Mouse (Mus musculus): ENCODE measurements around the gene Plekhg4. TPM values are rescaled to one million over a fixed set of nuclear protein-coding genes. Genes with fewer than 3 reads are reported as not detected.

Gene Plekhg4
- polyA plus RNA-seq, 1 experiment from 2014 or later: 0.49 TPM

DNA sequence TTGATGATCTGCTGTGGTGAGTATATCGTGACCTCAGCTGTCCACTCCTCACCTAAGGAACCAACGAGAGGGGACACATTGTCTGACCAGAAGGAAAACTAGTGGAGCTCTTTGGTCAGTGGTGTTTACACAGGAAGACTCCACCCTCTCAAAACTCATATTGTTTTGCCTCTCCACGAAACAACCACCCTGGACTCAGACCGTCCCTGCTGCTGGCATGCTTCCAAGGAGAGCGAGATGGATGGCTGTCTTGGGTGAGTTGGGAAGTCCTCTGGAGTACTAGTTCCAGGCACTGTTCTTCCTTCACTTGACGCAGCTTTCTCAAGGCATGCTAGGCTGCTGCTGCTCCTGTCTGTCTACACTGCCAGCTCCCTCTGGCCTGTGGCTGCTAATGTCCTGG, 16.0 kb downstream of the Plekhg4 start:
- no peak overlapping the region for H3K27ac ChIP-seq (replicated peaks)
- no peaks in the 10 kb centered on the region for H3K9me3 ChIP-seq (replicated peaks)
- no peaks in the 10 kb centered on the region; the same call in 1 of the 2 replicates for H3K4me1 ChIP-seq
- H3K27me3 ChIP-seq (ENCODE audit: low read depth, poor library complexity, severe bottlenecking): no peaks in the 10 kb centered on the region
- DNase-seq (ENCODE audit: low spot score): no peak
- no peak overlapping the region for H3K4me3 ChIP-seq
- no peaks in the 10 kb centered on the region for H3K36me3 ChIP-seq
- 87% methylated on average over 6 of the region's 6 CpGs for WGBS

DNA sequence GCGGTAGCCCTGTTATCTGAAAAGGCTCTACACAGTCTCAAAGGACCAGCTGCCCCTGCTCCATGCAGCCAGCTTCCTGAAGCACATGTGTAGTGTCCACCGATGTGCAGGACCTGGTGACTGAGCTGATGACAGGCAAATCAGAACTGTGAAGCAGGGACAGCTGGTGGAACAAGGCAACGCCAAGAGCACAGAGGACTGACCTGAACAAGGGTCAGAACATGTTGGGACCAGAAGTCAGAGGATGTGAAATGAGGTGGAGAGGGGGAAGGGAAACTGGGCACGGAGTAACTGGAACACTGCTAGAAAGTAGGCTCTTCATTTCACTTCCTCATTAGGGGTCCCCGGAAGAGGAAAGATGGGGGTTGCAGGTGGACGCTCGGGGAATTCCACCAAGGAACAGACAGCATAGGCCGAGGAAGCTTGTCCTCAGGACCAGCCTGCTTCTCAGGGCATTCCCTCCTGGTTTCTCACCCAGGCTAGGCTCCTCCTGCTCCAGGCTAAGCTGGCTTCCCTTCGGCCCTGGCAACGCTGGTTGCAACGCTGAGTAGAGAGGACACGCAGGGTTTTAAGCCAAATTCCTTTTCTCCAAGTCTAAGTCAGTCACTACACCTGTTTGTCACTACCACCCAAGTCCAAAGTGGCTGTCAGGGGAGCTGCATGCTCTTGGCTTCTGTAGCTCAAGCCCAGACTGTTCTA, 20.2 kb downstream of the Plekhg4 start:
- Histone ChIP-seq H3K9me3 (replicated peaks) (no peaks in the 10 kb centered on the region), H3K4me1 (no peaks in the 10 kb centered on the region), H3K36me3 (no peaks in the 10 kb centered on the region), H3K27ac (replicated peaks) (no peak overlapping the region), H3K4me3 (no peak overlapping the region), H3K27me3 (ENCODE audit: low read depth, poor library complexity, severe bottlenecking) (no peaks in the 10 kb centered on the region)
- DNase-seq (ENCODE audit: low spot score): no peak
- 92% methylated on average over 12 of the region's 12 CpGs for WGBS

DNA sequence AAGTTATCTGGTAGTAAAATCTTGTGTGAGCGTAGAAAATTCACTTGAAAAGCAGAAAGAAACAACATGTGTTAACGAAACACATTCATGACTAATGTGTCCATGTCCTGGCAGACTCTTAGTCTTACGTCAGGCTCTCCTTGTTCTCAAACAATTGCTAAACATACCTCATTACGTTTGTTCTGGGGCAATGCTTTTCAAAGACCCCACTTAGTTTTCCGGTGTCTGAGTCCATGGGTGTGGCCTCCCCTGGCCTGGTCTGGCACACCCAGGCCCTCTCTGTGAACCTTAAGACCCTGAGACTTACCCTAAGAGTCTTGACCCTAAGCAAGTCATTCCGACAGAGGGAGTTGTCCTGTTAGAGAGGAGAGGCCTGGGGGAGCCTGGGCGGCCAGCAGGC, 20.8 kb downstream of the Plekhg4 start:
- H3K36me3 ChIP-seq: no peaks in the 10 kb centered on the region
- H3K27ac ChIP-seq (replicated peaks): no peak overlapping the region
- no peaks in the 10 kb centered on the region for H3K9me3 ChIP-seq (replicated peaks)
- 77% methylated on average over 7 of the region's 7 CpGs for WGBS
- no peak overlapping the region for H3K4me3 ChIP-seq
- no peak for DNase-seq (ENCODE audit: low spot score)
- no peaks in the 10 kb centered on the region for H3K27me3 ChIP-seq (ENCODE audit: low read depth, poor library complexity, severe bottlenecking)
- H3K4me1 ChIP-seq: no peaks in the 10 kb centered on the region

DNA sequence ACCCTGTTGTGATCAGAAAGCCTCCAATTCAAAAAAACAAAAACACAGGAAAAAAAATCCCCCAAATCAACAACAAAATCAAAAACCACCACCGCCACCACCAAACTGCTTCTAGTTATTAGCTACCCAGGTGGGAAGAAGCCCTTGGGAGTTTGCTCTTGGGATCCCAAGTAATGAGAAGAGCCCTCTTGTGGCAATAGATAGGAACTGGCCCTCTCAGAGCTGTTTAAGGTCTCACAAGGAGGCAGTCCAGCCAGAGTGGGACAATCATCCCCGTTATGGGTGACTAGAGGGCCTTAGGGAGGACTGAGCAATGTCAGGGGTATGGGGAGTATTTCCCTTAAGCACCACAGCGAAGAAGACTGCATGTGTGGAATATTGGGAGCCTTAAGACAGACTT, 24.7 kb downstream of the Plekhg4 start:
- no peak for DNase-seq (ENCODE audit: low spot score)
- Histone ChIP-seq H3K27me3 (ENCODE audit: low read depth, poor library complexity, severe bottlenecking) (no peaks in the 10 kb centered on the region), H3K4me3 (no peak overlapping the region), H3K27ac (replicated peaks) (no peak overlapping the region), H3K9me3 (replicated peaks) (no peaks in the 10 kb centered on the region; the same call in 1 of the 2 replicates), H3K4me1 (peaks cover 14% of the 10 kb centered on the region), H3K36me3 (no peaks in the 10 kb centered on the region)
- WGBS: 49% methylated on average over 3 of the region's 3 CpGs

DNA sequence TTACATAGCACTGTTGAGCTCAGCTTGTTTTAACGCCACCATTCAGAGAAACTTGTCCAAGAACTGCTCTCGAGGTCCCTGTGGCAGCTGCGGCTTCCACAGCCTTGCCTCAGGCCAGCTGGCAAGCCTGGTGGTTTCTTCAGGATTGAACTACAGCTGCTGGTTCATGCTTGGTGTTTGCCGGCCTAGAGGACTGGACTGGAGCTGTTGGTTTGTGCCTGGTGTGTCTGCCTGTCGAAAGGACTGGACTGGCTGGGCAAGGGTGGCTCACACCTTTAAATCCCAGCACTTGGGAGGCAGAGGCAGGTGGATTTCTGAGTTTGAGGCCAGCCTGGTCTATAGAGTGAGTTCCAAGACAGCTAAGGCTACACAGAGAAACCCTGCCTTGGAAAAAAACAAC, 26.9 kb downstream of the Plekhg4 start:
- H3K27ac ChIP-seq (replicated peaks): no peak overlapping the region
- H3K4me3 ChIP-seq: no peak overlapping the region
- no peak for DNase-seq (ENCODE audit: low spot score)
- H3K4me1 ChIP-seq: peaks cover 14% of the 10 kb centered on the region
- H3K36me3 ChIP-seq: no peaks in the 10 kb centered on the region
- no peaks in the 10 kb centered on the region; the same call in 1 of the 2 replicates for H3K9me3 ChIP-seq (replicated peaks)
- 92% methylated on average over 5 of the region's 5 CpGs for WGBS
- no peaks in the 10 kb centered on the region for H3K27me3 ChIP-seq (ENCODE audit: low read depth, poor library complexity, severe bottlenecking)

DNA sequence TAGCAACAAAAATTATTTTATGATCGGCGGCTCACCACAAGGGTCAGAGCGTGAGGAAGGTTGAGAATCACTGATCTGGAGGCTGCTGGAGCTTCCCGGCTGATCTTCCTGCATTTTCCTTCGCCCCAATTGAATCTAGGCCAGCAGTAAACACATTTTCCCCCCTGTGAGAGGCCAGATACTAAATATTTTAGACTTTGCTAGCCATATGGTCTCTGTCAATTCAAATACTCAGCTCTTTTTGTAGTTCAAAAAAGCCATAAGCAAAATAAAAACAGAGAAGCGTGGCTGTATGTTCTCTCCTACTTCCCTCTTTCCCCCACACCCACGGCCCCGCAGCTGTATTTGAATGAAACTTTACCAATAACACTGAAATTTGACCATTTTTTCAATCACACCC, 30.4 kb downstream of the Plekhg4 start:
- Histone ChIP-seq H3K27ac (replicated peaks) (no peak overlapping the region), H3K27me3 (ENCODE audit: low read depth, poor library complexity, severe bottlenecking) (no peaks in the 10 kb centered on the region), H3K4me3 (no peak overlapping the region), H3K9me3 (replicated peaks) (no peaks in the 10 kb centered on the region; the same call in 1 of the 2 replicates), H3K36me3 (no peaks in the 10 kb centered on the region), H3K4me1 (peaks cover 14% of the 10 kb centered on the region)
- 89% methylated on average over 8 of the region's 8 CpGs for WGBS
- DNase-seq (ENCODE audit: low spot score): no peak

DNA sequence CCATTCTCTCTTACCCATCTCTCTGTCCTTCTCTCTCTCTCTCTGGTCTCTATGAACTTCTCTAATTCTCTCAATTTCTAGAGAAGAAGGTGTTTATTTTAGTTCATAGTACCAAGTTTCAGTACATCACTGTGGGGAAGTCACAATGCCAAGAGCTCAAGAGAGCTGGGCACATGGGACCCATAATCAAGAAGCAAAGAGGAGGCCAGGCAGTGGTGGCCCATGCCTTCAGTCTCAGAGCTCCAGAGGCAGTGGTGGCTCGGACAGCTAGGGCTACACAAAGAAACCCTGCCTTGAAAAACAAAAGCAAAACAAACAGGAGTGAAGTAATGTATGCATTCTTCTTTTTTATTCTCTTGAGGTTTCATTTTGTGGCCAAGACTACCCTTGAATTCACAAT, 31.4 kb downstream of the Plekhg4 start:
- Histone ChIP-seq H3K4me3 (no peak overlapping the region), H3K4me1 (peaks cover 14% of the 10 kb centered on the region), H3K27ac (replicated peaks) (no peak overlapping the region), H3K27me3 (ENCODE audit: low read depth, poor library complexity, severe bottlenecking) (no peaks in the 10 kb centered on the region), H3K9me3 (replicated peaks) (no peaks in the 10 kb centered on the region; the same call in 1 of the 2 replicates), H3K36me3 (no peaks in the 10 kb centered on the region)
- no peak for DNase-seq (ENCODE audit: low spot score)
- WGBS: 46% methylated on average over 1 of the region's 1 CpGs

DNA sequence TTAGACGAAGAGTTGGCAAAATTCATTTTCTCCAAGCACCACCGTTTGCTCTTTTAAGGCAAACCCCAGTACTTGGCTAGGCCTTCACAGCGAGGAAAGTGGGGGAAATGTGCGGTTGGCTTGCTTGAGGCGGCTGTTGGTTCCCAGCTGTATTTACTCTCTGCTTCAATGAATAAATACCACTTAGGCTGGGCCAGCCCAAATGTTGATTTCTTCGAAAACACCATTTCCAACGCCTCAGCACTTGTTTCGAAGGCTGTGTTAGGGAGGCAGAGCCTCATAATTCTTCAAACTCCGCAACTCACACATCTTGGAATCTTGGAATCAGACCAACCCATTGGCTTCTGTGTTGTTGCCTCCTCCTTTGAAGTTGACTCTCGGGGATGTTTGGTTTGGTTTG, 33.3 kb downstream of the Plekhg4 start:
- Histone ChIP-seq H3K4me3 (no peak overlapping the region), H3K9me3 (replicated peaks) (no peaks in the 10 kb centered on the region), H3K27ac (replicated peaks) (no peak overlapping the region), H3K36me3 (no peaks in the 10 kb centered on the region), H3K27me3 (ENCODE audit: low read depth, poor library complexity, severe bottlenecking) (no peaks in the 10 kb centered on the region; the same call in 1 of the 2 replicates), H3K4me1 (peaks cover 6% of the 10 kb centered on the region)
- no peak for DNase-seq (ENCODE audit: low spot score)
- WGBS: 83% methylated on average over 10 of the region's 10 CpGs

DNA sequence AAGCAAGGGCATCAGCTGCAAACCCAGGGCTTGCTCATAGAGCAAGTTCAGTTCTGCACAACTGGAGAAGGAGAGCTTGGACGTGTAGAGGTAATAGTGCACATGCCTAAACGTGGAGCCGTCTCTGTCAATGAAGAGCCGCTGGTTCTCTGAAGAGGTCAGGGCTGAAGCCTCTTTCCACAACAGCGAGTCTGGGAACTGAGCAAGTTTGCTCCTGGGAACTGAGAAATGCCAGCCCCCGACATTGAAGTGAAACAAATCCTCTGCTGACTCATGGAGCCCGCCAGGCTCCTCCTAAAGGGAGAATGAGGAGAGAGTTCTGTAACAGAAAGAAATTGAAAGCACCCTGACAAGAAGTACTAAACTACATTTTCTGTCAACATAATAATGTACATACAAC, 35.3 kb downstream of the Plekhg4 start:
- no peaks in the 10 kb centered on the region for H3K36me3 ChIP-seq
- WGBS: 69% methylated on average over 7 of the region's 7 CpGs
- H3K4me1 ChIP-seq: peaks cover 5% of the 10 kb centered on the region
- no peaks in the 10 kb centered on the region for H3K9me3 ChIP-seq (replicated peaks)
- H3K27ac ChIP-seq (replicated peaks): no peak overlapping the region
- H3K27me3 ChIP-seq (ENCODE audit: low read depth, poor library complexity, severe bottlenecking): peaks cover 13% of the 10 kb centered on the region
- no peak overlapping the region for H3K4me3 ChIP-seq
- DNase-seq (ENCODE audit: low spot score): no peak

DNA sequence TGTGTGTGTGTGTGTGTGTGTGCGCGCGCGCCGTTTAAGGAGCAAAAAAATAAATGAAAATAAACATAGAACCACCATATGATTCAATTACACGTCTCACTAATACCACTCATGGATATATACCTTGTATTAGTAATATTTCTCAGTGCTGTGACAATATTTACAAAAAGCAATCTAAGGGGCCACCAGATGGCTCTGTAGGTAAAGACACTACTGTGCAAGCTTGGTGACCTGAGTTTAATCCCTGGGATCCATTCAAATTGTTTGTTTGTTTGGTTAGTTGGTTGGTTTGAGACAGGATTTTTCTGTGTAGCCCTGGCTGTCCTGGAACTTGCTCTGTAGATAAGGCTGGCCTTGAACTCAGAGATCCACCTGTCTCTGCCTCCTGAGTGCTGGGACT, 36.9 kb downstream of the Plekhg4 start:
- H3K36me3 ChIP-seq: no peaks in the 10 kb centered on the region
- no peak for DNase-seq (ENCODE audit: low spot score)
- peaks cover 13% of the 10 kb centered on the region for H3K4me1 ChIP-seq
- H3K9me3 ChIP-seq (replicated peaks): no peaks in the 10 kb centered on the region
- peaks cover 29% of the 10 kb centered on the region for H3K27me3 ChIP-seq (ENCODE audit: low read depth, poor library complexity, severe bottlenecking)
- H3K4me3 ChIP-seq: no peak overlapping the region
- H3K27ac ChIP-seq (replicated peaks): no peak overlapping the region
- WGBS: 95% methylated on average over 6 of the region's 6 CpGs

DNA sequence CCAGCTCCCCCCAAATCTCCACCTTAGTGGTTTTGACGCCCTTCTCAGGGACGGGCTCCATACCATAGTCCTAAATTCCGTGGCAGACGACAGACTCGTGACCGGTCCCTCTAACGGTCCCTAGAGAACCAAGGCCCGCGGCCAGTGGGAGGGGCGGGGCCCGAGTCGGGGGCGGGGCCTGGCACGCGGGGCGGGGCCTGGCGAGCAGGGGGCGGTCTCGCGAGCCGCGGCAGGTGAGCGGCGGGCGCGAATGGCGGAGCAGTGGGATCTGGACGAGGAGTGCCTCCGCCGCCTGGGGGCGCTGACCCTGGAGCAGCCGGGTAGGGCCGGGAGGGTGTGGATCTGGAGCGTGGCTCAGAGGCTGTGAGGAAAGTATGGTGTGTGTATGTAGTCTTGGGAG, 40.3 kb downstream of the Plekhg4 start, which contains the start of the genes Kctd19 and Lrrc36:
Gene Kctd19 (minus strand): TSS at position 112 of the 400 bp plus-strand sequence.
Gene Lrrc36 (plus strand): TSS at position 181 of the 400 bp plus-strand sequence.
- Histone ChIP-seq H3K9me3 (replicated peaks) (no peaks in the 10 kb centered on the region), H3K27me3 (ENCODE audit: low read depth, poor library complexity, severe bottlenecking) (peaks cover 37% of the 10 kb centered on the region), H3K4me1 (peaks cover 13% of the 10 kb centered on the region), H3K4me3 (peak within 1 kb of the TSS; percentile 51), H3K36me3 (no peaks in the 10 kb centered on the region), H3K27ac (replicated peaks) (peak within 1 kb of the TSS; percentile 47; the same call in 1 of the 2 replicates)
- 2% methylated on average over 34 of the region's 34 CpGs for WGBS
- peak; percentile 76 for DNase-seq (ENCODE audit: low spot score)

DNA sequence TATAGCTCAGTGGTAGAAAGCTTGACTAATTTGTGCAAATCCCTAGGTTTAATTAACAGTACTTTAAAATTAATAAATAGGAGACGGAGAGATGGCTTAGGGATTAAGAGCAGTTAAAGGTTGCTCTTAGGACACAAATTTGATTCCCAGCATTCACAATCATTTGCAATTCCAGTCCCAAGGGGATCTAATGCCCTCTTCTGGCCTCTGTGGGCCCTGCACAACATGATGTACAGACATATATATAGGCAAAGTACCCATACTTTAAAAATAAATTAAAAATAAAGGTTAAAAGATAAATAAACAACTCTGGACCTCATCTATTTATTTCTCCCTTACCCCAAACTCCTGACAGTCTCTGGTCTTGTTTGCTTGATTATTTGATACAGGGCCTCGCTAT, 45.9 kb downstream of the Plekhg4 start:
- WGBS: 80% methylated on average over 2 of the region's 2 CpGs
- DNase-seq (ENCODE audit: low spot score): no peak
- Histone ChIP-seq H3K36me3 (no peaks in the 10 kb centered on the region), H3K27ac (replicated peaks) (no peak overlapping the region), H3K4me1 (peaks cover 1% of the 10 kb centered on the region), H3K27me3 (ENCODE audit: low read depth, poor library complexity, severe bottlenecking) (peaks cover 17% of the 10 kb centered on the region), H3K9me3 (replicated peaks) (no peaks in the 10 kb centered on the region), H3K4me3 (no peak overlapping the region)

DNA sequence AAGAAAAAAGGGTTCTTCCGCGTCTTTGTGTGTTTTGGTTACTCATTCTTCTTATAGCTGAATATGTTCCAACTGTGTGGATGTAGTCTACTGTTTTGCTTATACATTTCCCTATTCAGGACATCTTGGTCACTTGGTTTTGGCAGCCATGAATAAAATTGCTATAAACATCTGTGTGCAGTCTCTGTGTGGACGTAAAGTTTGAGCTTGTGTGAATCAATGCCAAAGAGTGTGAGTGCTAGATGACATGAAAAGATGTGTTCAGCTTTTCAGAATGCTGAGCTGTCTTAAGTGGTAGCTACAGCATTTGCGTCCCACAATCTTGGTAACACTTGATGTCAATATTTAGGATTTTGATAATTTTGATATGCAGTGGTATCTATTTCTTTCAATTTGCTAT, 46.7 kb downstream of the Plekhg4 start:
- 91% methylated on average over 4 of the region's 4 CpGs for WGBS
- DNase-seq (ENCODE audit: low spot score): no peak
- H3K27me3 ChIP-seq (ENCODE audit: low read depth, poor library complexity, severe bottlenecking): peaks cover 9% of the 10 kb centered on the region
- H3K36me3 ChIP-seq: no peaks in the 10 kb centered on the region
- no peaks in the 10 kb centered on the region for H3K9me3 ChIP-seq (replicated peaks)
- no peaks in the 10 kb centered on the region for H3K4me1 ChIP-seq
- no peak overlapping the region for H3K4me3 ChIP-seq
- H3K27ac ChIP-seq (replicated peaks): no peak overlapping the region
